Mouse (Mus musculus): Measurements from ENCODE around the gene Itgb1bp1. TPM values are rescaled to one million over a fixed set of nuclear protein-coding genes. Genes with fewer than 3 reads are reported as not detected.

The Itgb1bp1 gene
- polyA plus RNA-seq, 1 experiment from 2014 or later: 43.8 TPM

- 91% methylated on average over 11 of the region's 11 CpGs for WGBS
- no peaks in the 10 kb centered on the region for H3K27me3 ChIP-seq
- peaks cover 18% of the 10 kb centered on the region for H3K4me1 ChIP-seq
- H3K9me3 ChIP-seq: no peaks in the 10 kb centered on the region
- no peak overlapping the region for H3K4me2 ChIP-seq (replicated peaks)
- ATAC-seq (ENCODE audit: low FRiP score, low read depth): no peak
- peaks cover 58% of the 10 kb centered on the region for H3K36me3 ChIP-seq
- no peak overlapping the region for H3K4me3 ChIP-seq
- no peak overlapping the region for H3K9ac ChIP-seq (replicated peaks)
- H3K27ac ChIP-seq (replicated peaks): no peak overlapping the region
Observed at GRCm38 (mm10) chr12:21208172-21208795, 77.8 kb downstream of the Itgb1bp1 start.

GRCm38 (mm10) chr12:21207422-21207821, 78.7 kb downstream of the Itgb1bp1 start:
- no peak for ATAC-seq (ENCODE audit: low FRiP score, low read depth)
- H3K4me1 ChIP-seq: peaks cover 21% of the 10 kb centered on the region
- H3K9ac ChIP-seq (replicated peaks): no peak overlapping the region
- peaks cover 50% of the 10 kb centered on the region for H3K36me3 ChIP-seq
- no peaks in the 10 kb centered on the region for H3K9me3 ChIP-seq
- H3K4me2 ChIP-seq (replicated peaks): no peak overlapping the region
- 93% methylated on average over 5 of the region's 5 CpGs for WGBS
- H3K27me3 ChIP-seq: no peaks in the 10 kb centered on the region
- no peak overlapping the region for H3K27ac ChIP-seq (replicated peaks)
- H3K4me3 ChIP-seq: no peak overlapping the region

- no peak overlapping the region for H3K4me2 ChIP-seq (replicated peaks)
- ATAC-seq (ENCODE audit: low FRiP score, low read depth): no peak
- no peak overlapping the region for H3K4me3 ChIP-seq
- no peak overlapping the region for H3K27ac ChIP-seq (replicated peaks)
- peaks cover 21% of the 10 kb centered on the region for H3K4me1 ChIP-seq
- no peaks in the 10 kb centered on the region for H3K9me3 ChIP-seq
- no peaks in the 10 kb centered on the region for H3K27me3 ChIP-seq
- no peak overlapping the region for H3K9ac ChIP-seq (replicated peaks)
- WGBS: 95% methylated on average over 4 of the region's 4 CpGs
- H3K36me3 ChIP-seq: peaks cover 46% of the 10 kb centered on the region
Observed at GRCm38 (mm10) chr12:21205799-21206198, 80.3 kb downstream of the Itgb1bp1 start.

- H3K4me2 ChIP-seq (replicated peaks): no peak overlapping the region
- peaks cover 21% of the 10 kb centered on the region for H3K4me1 ChIP-seq
- ATAC-seq (ENCODE audit: low FRiP score, low read depth): peak; percentile 53; the same call in 1 of the 2 replicates
- 42% methylated on average over 11 of the region's 11 CpGs for WGBS
- no peaks in the 10 kb centered on the region for H3K9me3 ChIP-seq
- no peak overlapping the region for H3K9ac ChIP-seq (replicated peaks)
- H3K27ac ChIP-seq (replicated peaks): peak overlapping the region; percentile 39; the same call in 1 of the 2 replicates
- no peak overlapping the region for H3K4me3 ChIP-seq
- H3K36me3 ChIP-seq: peaks cover 44% of the 10 kb centered on the region
- H3K27me3 ChIP-seq: no peaks in the 10 kb centered on the region
Observed at GRCm38 (mm10) chr12:21204701-21205312, 81.3 kb downstream of the Itgb1bp1 start.

- ATAC-seq (ENCODE audit: low FRiP score, low read depth): no peak
- H3K4me3 ChIP-seq: no peak overlapping the region
- H3K27me3 ChIP-seq: no peaks in the 10 kb centered on the region
- no peak overlapping the region for H3K4me2 ChIP-seq (replicated peaks)
- peaks cover 27% of the 10 kb centered on the region for H3K36me3 ChIP-seq
- WGBS: 85% methylated on average over 10 of the region's 10 CpGs
- H3K9me3 ChIP-seq: no peaks in the 10 kb centered on the region
- peaks cover 30% of the 10 kb centered on the region for H3K4me1 ChIP-seq
- no peak overlapping the region for H3K9ac ChIP-seq (replicated peaks)
- H3K27ac ChIP-seq (replicated peaks): no peak overlapping the region
Observed at GRCm38 (mm10) chr12:21201485-21202269, 84.4 kb downstream of the Itgb1bp1 start.

- Histone ChIP-seq H3K27ac (replicated peaks) (no peak overlapping the region), H3K4me3 (no peak overlapping the region), H3K36me3 (peaks cover 16% of the 10 kb centered on the region; the same call in 1 of the 2 replicates), H3K9me3 (no peaks in the 10 kb centered on the region), H3K27me3 (no peaks in the 10 kb centered on the region), H3K9ac (replicated peaks) (no peak overlapping the region), H3K4me1 (peaks cover 30% of the 10 kb centered on the region), H3K4me2 (replicated peaks) (no peak overlapping the region)
- WGBS: 95% methylated on average over 8 of the region's 8 CpGs
- no peak for ATAC-seq (ENCODE audit: low FRiP score, low read depth)
Observed at GRCm38 (mm10) chr12:21200613-21201012, 85.5 kb downstream of the Itgb1bp1 start.

- H3K27ac ChIP-seq (replicated peaks): no peak overlapping the region
- no peak overlapping the region for H3K4me3 ChIP-seq
- no peaks in the 10 kb centered on the region for H3K9me3 ChIP-seq
- no peak for ATAC-seq (ENCODE audit: low FRiP score, low read depth)
- no peak overlapping the region for H3K9ac ChIP-seq (replicated peaks)
- WGBS: 91% methylated on average over 4 of the region's 4 CpGs
- H3K4me2 ChIP-seq (replicated peaks): no peak overlapping the region
- peaks cover 8% of the 10 kb centered on the region; the same call in 1 of the 2 replicates for H3K36me3 ChIP-seq
- 0 out of 2 replicates have a peak, but pooled peaks cover 8% of the 10 kb centered on the region for H3K4me1 ChIP-seq
- no peaks in the 10 kb centered on the region for H3K27me3 ChIP-seq
Observed at GRCm38 (mm10) chr12:21196420-21196819, 89.7 kb downstream of the Itgb1bp1 start.

- Histone ChIP-seq H3K27ac (replicated peaks) (no peak overlapping the region), H3K9me3 (no peaks in the 10 kb centered on the region), H3K27me3 (no peaks in the 10 kb centered on the region), H3K9ac (replicated peaks) (no peak overlapping the region), H3K4me1 (0 out of 2 replicates have a peak, but pooled peaks cover 8% of the 10 kb centered on the region), H3K36me3 (peaks cover 8% of the 10 kb centered on the region; the same call in 1 of the 2 replicates), H3K4me3 (no peak overlapping the region), H3K4me2 (replicated peaks) (no peak overlapping the region)
- WGBS: 98% methylated on average over 3 of the region's 3 CpGs
- ATAC-seq (ENCODE audit: low FRiP score, low read depth): no peak
Observed at GRCm38 (mm10) chr12:21195497-21195896, 90.6 kb downstream of the Itgb1bp1 start.

GRCm38 (mm10) chr12:21191546-21191945, 94.5 kb downstream of the Itgb1bp1 start:
- ATAC-seq (ENCODE audit: low FRiP score, low read depth): no peak

More at GRCm38 (mm10) chr12:21191546-21191945, 94.5 kb downstream of the Itgb1bp1 start:
- WGBS: 91% methylated on average over 2 of the region's 2 CpGs
- H3K9ac ChIP-seq (replicated peaks): no peak overlapping the region
- no peak overlapping the region for H3K27ac ChIP-seq (replicated peaks)
- H3K9me3 ChIP-seq: no peaks in the 10 kb centered on the region
- no peak overlapping the region for H3K4me2 ChIP-seq (replicated peaks)
- H3K4me1 ChIP-seq: 0 out of 2 replicates have a peak, but pooled peaks cover 4% of the 10 kb centered on the region
- H3K4me3 ChIP-seq: no peak overlapping the region
- H3K27me3 ChIP-seq: no peaks in the 10 kb centered on the region
- 0 out of 2 replicates have a peak, but pooled peaks cover 11% of the 10 kb centered on the region for H3K36me3 ChIP-seq

Other genes starting within 250 kb of the Itgb1bp1 start
- gene Cpsf3, start 893 bp downstream of the Itgb1bp1 start, polyA plus RNA-seq (2016; fragmentation: Nextera tagmentation; extraction: Ambion mirVana): 128 and 131 TPM in 2 replicates
- gene Iah1, start 30.1 kb upstream of the Itgb1bp1 start, polyA plus RNA-seq (2016; fragmentation: Nextera tagmentation; extraction: Ambion mirVana): 48.8 TPM in 2 replicates
- gene Adam17, start 87.3 kb upstream of the Itgb1bp1 start, polyA plus RNA-seq (2016; fragmentation: Nextera tagmentation; extraction: Ambion mirVana): 34.1 and 36.8 TPM in 2 replicates
- gene Ywhaq, start 131.4 kb upstream of the Itgb1bp1 start, polyA plus RNA-seq (2016; fragmentation: Nextera tagmentation; extraction: Ambion mirVana): 1,175 and 1,209 TPM in 2 replicates